Mouse (Mus musculus) MEL (cell line): ENCODE data around the gene Zswim4.

Source experiments
- MAX ChIP-seq: IDR thresholded peaks from 2 replicates; pipeline ENCODE4 v1.6.1; 2011; ENCODE audit warnings: low read length, improper control_type of control experiment
- MYB ChIP-seq: IDR thresholded peaks from 2 replicates; pipeline ENCODE4 v1.6.1; 2011; ENCODE audit warnings: mild to moderate bottlenecking, low read depth, low read length, improper control_type of control experiment
- POLR2A ChIP-seq, 2 experiments: IDR thresholded peaks; 2 replicates each; pipeline ENCODE4 v1.6.1; 2011 to 2012; ENCODE audit warnings: low read length in 2 of 2, mild to moderate bottlenecking in 2 of 2, control low read depth in 1 of 2, improper control_type of control experiment in 1 of 2, low read depth in 1 of 2, moderate library complexity in 1 of 2; ENCODE audit not compliant: control insufficient read depth in 1 of 2, insufficient read depth in 1 of 2, poor library complexity in 1 of 2

GRCm38 (mm10) chr8:84241167-84241566 is 4.3 kb upstream of the Zswim4 start:
- no peak for TF ChIP-seq MYB
- TF ChIP-seq MAX, result no peak
- TF ChIP-seq POLR2A (IDR thresholded peaks at IDR 0.05; ENCODE audit: control insufficient read depth in 1 of 2, insufficient read depth in 1 of 2, low read depth in 1 of 2, low read length in 2 of 2, poor library complexity in 1 of 2), result no peak
